Mouse (Mus musculus) left cerebral cortex, postnatal 36 days (tissue): ENCODE measurements around the gene Cntnap5a. TPM values are rescaled to one million over a fixed set of nuclear protein-coding genes. Genes with fewer than 3 reads are reported as not detected.

Source experiments
- microRNA-seq: library from miRNA; unstranded; fragments of <30 nt; microRNA quantifications from one replicate; pipeline ENCODE4 v1.2.0, GENCODE M21; 2022
- total RNA-seq, 2 experiments: library from RNA; stranded (reverse); gene quantifications; 2 replicates each; pipeline ENCODE4 v1.2.3; 2021

Cntnap5a gene
- total RNA-seq, 2 experiments from 2014 or later = 25.8 to 35.4 TPM

Small RNA genes lying within 50 kb of the gene (microRNA-seq; reads per million reads assigned to microRNA genes)
- not detected for gene Gm23393
